Mouse (Mus musculus): ENCODE measurements around the gene Trpm3.

Trpm3 gene

GRCm38 (mm10) chr19:22922871-22923670 is 784.2 kb downstream of the Trpm3 start:
- no peak for DNase-seq (ENCODE audit: low spot score)

GRCm38 (mm10) chr19:22925284-22925683 is 786.4 kb downstream of the Trpm3 start:
- DNase-seq (ENCODE audit: low spot score) = no peak

GRCm38 (mm10) chr19:22926753-22927152 is 787.9 kb downstream of the Trpm3 start:
- DNase-seq (ENCODE audit: low spot score) = no peak

- DNase-seq (ENCODE audit: low spot score) = no peak
Observed at GRCm38 (mm10) chr19:22928366-22928765, 789.5 kb downstream of the Trpm3 start.

- DNase-seq (ENCODE audit: low spot score) = no peak
Observed at GRCm38 (mm10) chr19:22929768-22930167, 790.9 kb downstream of the Trpm3 start.

GRCm38 (mm10) chr19:22930368-22930834 is 791.6 kb downstream of the Trpm3 start:
- no peak for DNase-seq (ENCODE audit: low spot score)

- no peak for DNase-seq (ENCODE audit: low spot score)
Observed at GRCm38 (mm10) chr19:22931006-22931405, 792.2 kb downstream of the Trpm3 start.

GRCm38 (mm10) chr19:22935067-22935466 is 796.2 kb downstream of the Trpm3 start:
- DNase-seq (ENCODE audit: low spot score) = no peak

GRCm38 (mm10) chr19:22938848-22939724 is 800.2 kb downstream of the Trpm3 start:
- DNase-seq (ENCODE audit: low spot score) = no peak

GRCm38 (mm10) chr19:22939836-22940235 is 801.0 kb downstream of the Trpm3 start:
- no peak for DNase-seq (ENCODE audit: low spot score)

- peak; percentile 28 for DNase-seq (ENCODE audit: low spot score)
Observed at GRCm38 (mm10) chr19:22940487-22940886, 801.6 kb downstream of the Trpm3 start.

- no peak for DNase-seq (ENCODE audit: low spot score)
Observed at GRCm38 (mm10) chr19:22940956-22941355, 802.1 kb downstream of the Trpm3 start.

- DNase-seq (ENCODE audit: low spot score) = no peak
Observed at GRCm38 (mm10) chr19:22952480-22952879, 813.6 kb downstream of the Trpm3 start.

- DNase-seq (ENCODE audit: low spot score) = no peak
Observed at GRCm38 (mm10) chr19:22953191-22953590, 814.3 kb downstream of the Trpm3 start.

GRCm38 (mm10) chr19:22958414-22958813 is 819.6 kb downstream of the Trpm3 start:
- DNase-seq (ENCODE audit: low spot score) = no peak

GRCm38 (mm10) chr19:22960450-22961265 is 821.8 kb downstream of the Trpm3 start:
- DNase-seq (ENCODE audit: low spot score) = peak; percentile 5

- peak; percentile 2 for DNase-seq (ENCODE audit: low spot score)
Observed at GRCm38 (mm10) chr19:22962001-22962708, 823.3 kb downstream of the Trpm3 start.

GRCm38 (mm10) chr19:22962731-22963130 is 823.9 kb downstream of the Trpm3 start:
- no peak for DNase-seq (ENCODE audit: low spot score)

GRCm38 (mm10) chr19:22963726-22964398 is 825.0 kb downstream of the Trpm3 start:
- no peak for DNase-seq (ENCODE audit: low spot score)

- no peak for DNase-seq (ENCODE audit: low spot score)
Observed at GRCm38 (mm10) chr19:22965470-22965869, 826.6 kb downstream of the Trpm3 start.

GRCm38 (mm10) chr19:22973294-22973693 is 834.4 kb downstream of the Trpm3 start:
- DNase-seq (ENCODE audit: low spot score) = no peak
